Mouse (Mus musculus) ES-E14 (cell line): ENCODE measurements around the gene Rora. TPM values are rescaled to one million over a fixed set of nuclear protein-coding genes. Genes with fewer than 3 reads are reported as not detected.

Experiments
- DNase-seq: peaks from one replicate; pipeline ENCODE4 v3.0.0-alpha.2; 2013; ENCODE audit warnings: low read depth, low spot score
- H3K27ac ChIP-seq: 2 replicates; pipeline ENCODE4 v1.5.1; 2012; ENCODE audit warnings: low read depth, mild to moderate bottlenecking, low read length, moderate library complexity, mixed read lengths; ENCODE audit not compliant: poor library complexity, insufficient read depth, severe bottlenecking
- H3K36me3 ChIP-seq: 2 replicates; pipeline ENCODE4 v1.6.1; 2012; ENCODE audit warnings: mild to moderate bottlenecking, low read length, moderate library complexity, mixed read lengths; ENCODE audit not compliant: control insufficient read depth, poor library complexity, insufficient read depth, severe bottlenecking
- H3K4me1 ChIP-seq, 2 experiments: fragments of 150-350 bp in 1 of 2; sonication (generic) in 1 of 2; 2 replicates each; pipeline ENCODE4 v1.6.1; 2012; ENCODE audit warnings: low read length in 2 of 2, mild to moderate bottlenecking in 1 of 2, mixed read lengths in 1 of 2; ENCODE audit not compliant: control insufficient read depth in 2 of 2, insufficient read depth in 2 of 2, poor library complexity in 1 of 2
- H3K4me3 ChIP-seq, 2 experiments: fragments of 150-350 bp in 1 of 2; sonication (generic) in 1 of 2; 2 replicates each; pipeline ENCODE4 v1.5.1; 2012; ENCODE audit warnings: low read length in 2 of 2, low read depth in 1 of 2, mild to moderate bottlenecking in 1 of 2, mixed read lengths in 1 of 2; ENCODE audit not compliant: insufficient read depth in 1 of 2, poor library complexity in 1 of 2, severe bottlenecking in 1 of 2
- H3K9ac ChIP-seq: 2 replicates; pipeline ENCODE4 v1.6.1; 2012; ENCODE audit warnings: low read depth, mild to moderate bottlenecking, low read length, mixed read lengths; ENCODE audit not compliant: poor library complexity, insufficient read depth, severe bottlenecking
- H3K9me3 ChIP-seq: fragments of 150-350 bp; sonication (generic); 2 replicates; pipeline ENCODE4 v1.6.1; 2012; ENCODE audit warnings: low read depth, mild to moderate bottlenecking, low read length; ENCODE audit not compliant: control insufficient read depth, insufficient read depth
- CHD2 ChIP-seq: IDR thresholded peaks from 2 replicates; pipeline ENCODE4 v1.6.1; 2014; ENCODE audit warnings: mild to moderate bottlenecking, low read depth, low read length, inconsistent platforms
- HCFC1 ChIP-seq: IDR thresholded peaks from 2 replicates; pipeline ENCODE4 v1.6.1; 2012; ENCODE audit warnings: low read length, inconsistent platforms, borderline replicate concordance; ENCODE audit not compliant: insufficient read depth
- MAFK ChIP-seq: IDR thresholded peaks from 2 replicates; pipeline ENCODE4 v1.6.1; 2014; ENCODE audit warnings: mild to moderate bottlenecking, low read depth, low read length, inconsistent platforms; ENCODE audit not compliant: insufficient read depth
- ZC3H11A ChIP-seq: IDR thresholded peaks from 2 replicates; pipeline ENCODE4 v1.6.1; 2012; ENCODE audit warnings: low read depth, mild to moderate bottlenecking, inconsistent platforms, low read length, borderline replicate concordance
- ZNF384 ChIP-seq: IDR thresholded peaks from 2 replicates; pipeline ENCODE4 v1.6.1; 2012; ENCODE audit warnings: low read depth, low read length, inconsistent platforms
- in situ Hi-C, 2 experiments: fragments of 600-800 bp; cut with MboI; formaldehyde crosslinking; loops; one replicate each; pipeline ENCODE4 v1.15.1; 2025; ENCODE audit warnings: low sequenced_read_pairs in 2 of 2, inconsistent platforms in 1 of 2; ENCODE audit not compliant: unreplicated experiment in 2 of 2
- total RNA-seq: library from RNA; depleted of rRNA; stranded (reverse); fragments of 300-350 nt; gene quantifications from 2 replicates; pipeline ENCODE4 v1.2.3, GENCODE M21; 2012

Rora gene
- total RNA-seq, 1 experiment: 2.1 TPM

GRCm38 (mm10) chr9:69242538-69242937 is 589.0 kb downstream of the Rora start:
- Histone ChIP-seq H3K4me3 (no peak overlapping the region), H3K27ac (no peak overlapping the region), H3K9me3 (no peaks in the 10 kb centered on the region), H3K36me3 (no peaks in the 10 kb centered on the region), H3K9ac (no peak overlapping the region), H3K4me1 (no peaks in the 10 kb centered on the region)
- DNase-seq: no peak
- in situ Hi-C loops: no loop called here
- TF ChIP-seq HCFC1 (no peak), CHD2 (no peak), MAFK (no peak), ZNF384 (no peak), ZC3H11A (no peak)

- Histone ChIP-seq H3K9me3 (no peaks in the 10 kb centered on the region), H3K36me3 (no peaks in the 10 kb centered on the region), H3K4me1 (no peaks in the 10 kb centered on the region), H3K27ac (no peak overlapping the region), H3K9ac (no peak overlapping the region), H3K4me3 (no peak overlapping the region)
- in situ Hi-C loops: no loop called here
- no peak for TF ChIP-seq ZC3H11A
- no peak for TF ChIP-seq HCFC1
- no peak for TF ChIP-seq CHD2
- TF ChIP-seq ZNF384: no peak
- TF ChIP-seq MAFK: no peak
- no peak for DNase-seq
Measured at GRCm38 (mm10) chr9:69243626-69244025, 590.0 kb downstream of the Rora start.

GRCm38 (mm10) chr9:69246225-69246624 is 592.6 kb downstream of the Rora start:
- no peak for DNase-seq
- Histone ChIP-seq H3K9me3 (no peaks in the 10 kb centered on the region), H3K27ac (no peak overlapping the region), H3K9ac (no peak overlapping the region), H3K4me3 (no peak overlapping the region), H3K4me1 (no peaks in the 10 kb centered on the region), H3K36me3 (no peaks in the 10 kb centered on the region)
- TF ChIP-seq ZNF384 (no peak), HCFC1 (no peak), ZC3H11A (no peak), MAFK (no peak), CHD2 (no peak)
- in situ Hi-C loops: no loop called here

- DNase-seq: no peak
- Histone ChIP-seq H3K27ac (no peak overlapping the region), H3K9ac (no peak overlapping the region), H3K36me3 (no peaks in the 10 kb centered on the region), H3K4me1 (no peaks in the 10 kb centered on the region), H3K9me3 (no peaks in the 10 kb centered on the region), H3K4me3 (no peak overlapping the region)
- in situ Hi-C loops: no loop called here
- TF ChIP-seq HCFC1 (no peak), ZC3H11A (no peak), ZNF384 (no peak), MAFK (no peak), CHD2 (no peak)
Measured at GRCm38 (mm10) chr9:69249586-69249985, 596.0 kb downstream of the Rora start.

- no peak for TF ChIP-seq MAFK
- TF ChIP-seq ZC3H11A: no peak
- TF ChIP-seq ZNF384: no peak
- TF ChIP-seq HCFC1: no peak
- TF ChIP-seq CHD2: no peak
- no peaks in the 10 kb centered on the region for H3K36me3 ChIP-seq
- no peaks in the 10 kb centered on the region for H3K4me1 ChIP-seq
- no peak for DNase-seq
- no peak overlapping the region for H3K9ac ChIP-seq
- H3K4me3 ChIP-seq: no peak overlapping the region
- in situ Hi-C loops: no loop called here
- H3K9me3 ChIP-seq: no peaks in the 10 kb centered on the region
- no peak overlapping the region for H3K27ac ChIP-seq
Measured at GRCm38 (mm10) chr9:69250326-69250725, 596.7 kb downstream of the Rora start.
